Mouse (Mus musculus) intestine, postnatal 0 days (tissue): ENCODE measurements around the gene Mtg1. TPM values are rescaled to one million over a fixed set of nuclear protein-coding genes. Genes with fewer than 3 reads are reported as not detected.

ENCODE experiments used
- ATAC-seq: fragments of 200-750 bp; cut with Nextera tagmentation; 2 replicates; pipeline ENCODE4 v1.8.0; 2017; ENCODE audit warnings: mild to moderate bottlenecking, moderate TSS enrichment, moderate library complexity
- H3K27ac ChIP-seq: fragments of 300-500 bp; sonication (generic); 2 replicates; pipeline ENCODE4 v1.5.1; 2014; ENCODE audit warnings: mild to moderate bottlenecking, low read depth, low read length, moderate library complexity
- H3K27me3 ChIP-seq: fragments of 300-500 bp; sonication (generic); replicated peaks from 2 replicates; pipeline ENCODE4 v1.6.1; 2014; ENCODE audit warnings: low read length, mixed read lengths; ENCODE audit not compliant: control insufficient read depth, insufficient read depth
- H3K36me3 ChIP-seq: fragments of 300-500 bp; sonication (generic); 2 replicates; pipeline ENCODE4 v1.6.1; 2014; ENCODE audit warnings: mild to moderate bottlenecking, moderate library complexity; ENCODE audit not compliant: control insufficient read depth, insufficient read depth
- H3K4me1 ChIP-seq: fragments of 300-500 bp; sonication (generic); replicated peaks from 2 replicates; pipeline ENCODE4 v1.6.1; 2014; ENCODE audit warnings: antibody characterized with exemption, low read length, mixed read lengths; ENCODE audit not compliant: control insufficient read depth, insufficient read depth
- H3K4me2 ChIP-seq: fragments of 300-500 bp; sonication (generic); replicated peaks from 2 replicates; pipeline ENCODE4 v1.6.1; 2014; ENCODE audit warnings: low read depth, mild to moderate bottlenecking, moderate library complexity
- H3K4me3 ChIP-seq: fragments of 300-500 bp; sonication (generic); 2 replicates; pipeline ENCODE4 v1.5.1; 2014; ENCODE audit warnings: low read depth, low read length
- H3K9ac ChIP-seq: fragments of 300-500 bp; sonication (generic); 2 replicates; pipeline ENCODE4 v1.6.1; 2014; ENCODE audit warnings: mild to moderate bottlenecking, low read depth, low read length
- H3K9me3 ChIP-seq: fragments of 300-500 bp; sonication (generic); 2 replicates; pipeline ENCODE4 v1.6.1; 2016; ENCODE audit warnings: mixed run types; ENCODE audit not compliant: control insufficient read depth
- CTCF ChIP-seq: sonication (generic); IDR thresholded peaks from 2 replicates; pipeline ENCODE4 v1.5.1; 2016; ENCODE audit warnings: low read depth, mild to moderate bottlenecking, control low read depth, antibody characterized with exemption, moderate library complexity
- WGBS: fragments of 180-500 bp; shearing (Covaris S2); extraction: QIAGEN DNeasy Blood & Tissue Kit; methylation state at CpG from one replicate; pipeline ENCODE4 v1.1.7; 2014; 5-methylcytosine and 5-hydroxymethylcytosine counted together
- polyA plus RNA-seq: library from polyadenylated mRNA; unstranded; fragments of >200 nt; fragmentation: Nextera tagmentation; extraction: Ambion mirVana; gene quantifications from 2 replicates; pipeline ENCODE4 v1.2.1, GENCODE M21; 2015

The Mtg1 gene
- 15.7 and 17.1 TPM in 2 replicates for polyA plus RNA-seq

GRCm38 (mm10) chr7:140137135-140138020 is at the start of gene Mtg1:
Gene Mtg1 (plus strand): TSS chr7:140137564.
- Histone ChIP-seq H3K4me3 (peak within 1 kb of the TSS; percentile 69), H3K9me3 (no peaks in the 10 kb centered on the region), H3K36me3 (peaks cover 4% of the 10 kb centered on the region; the same call in 1 of the 2 replicates), H3K4me1 (peaks cover 4% of the 10 kb centered on the region; the same call in 1 of the 2 replicates), H3K4me2 (peak within 1 kb of the TSS; percentile 78), H3K27me3 (no peaks in the 10 kb centered on the region), H3K27ac (peak within 1 kb of the TSS; percentile 69), H3K9ac (peak within 1 kb of the TSS; percentile 74)
- WGBS, result 3% methylated on average over 39 of the region's 39 CpGs
- ATAC-seq, result peak; percentile 97
- peak; percentile 26; the same call in 1 of the 2 replicates for TF ChIP-seq CTCF

DNA sequence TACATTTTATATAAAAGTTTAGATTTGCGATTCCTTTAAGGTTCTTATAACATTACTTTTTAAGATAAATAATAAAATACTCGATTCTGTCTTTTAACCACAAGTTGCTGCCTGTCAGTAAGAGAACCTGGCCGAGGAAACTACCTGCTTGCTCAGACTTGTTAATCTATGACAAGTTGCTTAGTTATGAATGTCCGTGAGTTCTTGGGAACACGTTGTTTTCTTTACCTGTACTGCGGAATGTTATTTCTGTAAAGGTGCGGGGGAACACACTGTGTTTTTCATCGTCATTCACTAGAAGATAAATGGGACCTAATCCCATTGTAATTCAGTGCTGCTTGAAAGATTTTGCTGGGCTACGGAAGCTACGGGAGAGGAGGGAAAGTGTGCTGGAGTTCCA is 46.8 kb upstream of the Mtg1 start:
- Histone ChIP-seq H3K4me1 (no peaks in the 10 kb centered on the region), H3K4me3 (no peak overlapping the region), H3K4me2 (no peak overlapping the region), H3K27ac (no peak overlapping the region), H3K9me3 (no peaks in the 10 kb centered on the region), H3K27me3 (no peaks in the 10 kb centered on the region), H3K9ac (no peak overlapping the region), H3K36me3 (no peaks in the 10 kb centered on the region)
- WGBS, result 66% methylated on average over 10 of the region's 10 CpGs
- no peak for TF ChIP-seq CTCF
- no peak for ATAC-seq

GRCm38 (mm10) chr7:140092924-140093528 is 44.3 kb upstream of the Mtg1 start, which contains the start of gene Prap1:
Gene Prap1 (plus strand): TSS chr7:140093395.
- Histone ChIP-seq H3K9me3 (no peaks in the 10 kb centered on the region), H3K4me2 (peak within 1 kb of the TSS; percentile 66), H3K36me3 (peaks cover 16% of the 10 kb centered on the region), H3K4me1 (no peaks in the 10 kb centered on the region), H3K27ac (peak within 1 kb of the TSS; percentile 62), H3K9ac (no peak within 1 kb of the TSS), H3K27me3 (no peaks in the 10 kb centered on the region), H3K4me3 (peak within 1 kb of the TSS; percentile 41)
- 38% methylated on average over 5 of the region's 5 CpGs for WGBS
- ATAC-seq, result peak; percentile 55
- no peak for TF ChIP-seq CTCF

DNA sequence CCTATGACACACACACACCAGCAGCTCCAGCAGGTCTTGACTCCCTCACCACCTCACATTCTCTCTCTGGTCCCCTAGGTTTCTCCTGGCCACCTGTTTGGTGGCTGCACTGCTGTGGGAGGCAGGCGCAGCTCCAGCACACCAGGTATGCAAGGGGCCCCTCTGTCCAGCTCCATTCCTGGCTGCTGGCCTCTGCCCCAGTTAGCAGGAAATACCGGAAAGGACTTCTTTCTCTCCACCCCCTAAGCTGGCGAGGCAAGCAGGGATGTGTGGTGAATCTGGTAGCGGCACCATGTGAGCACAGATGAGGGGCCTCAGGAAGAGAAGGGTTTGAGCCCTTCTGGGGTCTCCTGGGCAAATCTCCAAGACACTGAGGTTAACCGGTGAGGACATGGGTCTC is 42.4 kb upstream of the Mtg1 start:
- Histone ChIP-seq H3K9ac (no peak overlapping the region), H3K4me3 (peak overlapping the region; percentile 20), H3K27ac (peak overlapping the region; percentile 16), H3K27me3 (no peaks in the 10 kb centered on the region), H3K9me3 (no peaks in the 10 kb centered on the region), H3K36me3 (peaks cover 22% of the 10 kb centered on the region), H3K4me2 (peak overlapping the region; percentile 66), H3K4me1 (no peaks in the 10 kb centered on the region)
- WGBS, result 26% methylated on average over 5 of the region's 5 CpGs
- 0 out of 2 replicates have a peak, but pooled peaks have one; percentile 28 for ATAC-seq
- TF ChIP-seq CTCF, result no peak

- ATAC-seq, result peak; percentile 34; the same call in 1 of the 2 replicates
These were observed 41.8 kb upstream of the Mtg1 start for GRCm38 (mm10) chr7:140095556-140095955.

DNA sequence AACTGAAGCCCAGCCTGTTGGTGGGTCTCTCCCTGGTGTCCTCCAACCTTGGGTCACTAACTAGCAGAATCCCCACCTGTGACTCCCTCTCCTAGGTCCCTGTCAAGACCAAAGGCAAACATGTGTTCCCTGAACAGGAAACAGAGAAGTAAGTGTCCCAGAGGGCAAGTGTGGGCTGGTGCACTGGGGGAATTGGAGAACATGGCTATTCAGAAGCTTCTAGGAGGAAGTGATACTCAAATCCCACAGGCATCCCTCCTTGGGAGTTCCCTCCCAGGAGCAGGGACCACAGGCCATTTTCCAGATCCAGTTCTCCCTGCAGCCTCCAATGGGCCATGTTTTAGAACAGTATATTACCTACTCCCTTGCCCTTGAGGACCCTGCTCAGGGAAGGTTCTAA is 41.3 kb upstream of the Mtg1 start:
- 0 out of 2 replicates have a peak overlapping the region, but pooled peaks have one; percentile 28 for H3K27ac ChIP-seq
- H3K9me3 ChIP-seq, result no peaks in the 10 kb centered on the region
- no peaks in the 10 kb centered on the region for H3K27me3 ChIP-seq
- H3K9ac ChIP-seq, result no peak overlapping the region
- TF ChIP-seq CTCF, result no peak
- peaks cover 22% of the 10 kb centered on the region for H3K36me3 ChIP-seq
- H3K4me1 ChIP-seq, result no peaks in the 10 kb centered on the region
- ATAC-seq, result no peak
- H3K4me3 ChIP-seq, result no peak overlapping the region
- H3K4me2 ChIP-seq, result peak overlapping the region; percentile 24; the same call in 1 of the 2 replicates

More at GRCm38 (mm10) chr7:140095556-140095955, 41.8 kb upstream of the Mtg1 start:
- no peaks in the 10 kb centered on the region for H3K9me3 ChIP-seq
- no peaks in the 10 kb centered on the region for H3K4me1 ChIP-seq
- H3K4me2 ChIP-seq, result peak overlapping the region; percentile 66
- WGBS, result 14% methylated on average over 1 of the region's 1 CpGs
- no peak overlapping the region for H3K9ac ChIP-seq
- peak overlapping the region; percentile 28 for H3K27ac ChIP-seq
- H3K36me3 ChIP-seq, result peaks cover 22% of the 10 kb centered on the region
- TF ChIP-seq CTCF, result no peak
- no peak overlapping the region for H3K4me3 ChIP-seq
- H3K27me3 ChIP-seq, result no peaks in the 10 kb centered on the region
